Mouse (Mus musculus) midbrain, embryonic 10.5 days (tissue): ENCODE measurements around the gene Nedd9. TPM values are rescaled to one million over a fixed set of nuclear protein-coding genes. Genes with fewer than 3 reads are reported as not detected.

Experiments used
- DNase-seq: peaks from one replicate; pipeline ENCODE4 v3.0.0-alpha.2; 2017; ENCODE audit warnings: low spot score
- H3K27ac ChIP-seq: fragments of 300-500 bp; sonication (generic); replicated peaks from 2 replicates; pipeline ENCODE4 v1.5.1; 2016; ENCODE audit warnings: mild to moderate bottlenecking
- H3K27me3 ChIP-seq: fragments of 300-500 bp; sonication (generic); 2 replicates; pipeline ENCODE4 v1.6.1; 2016; ENCODE audit warnings: low read depth, mild to moderate bottlenecking; ENCODE audit not compliant: poor library complexity, severe bottlenecking
- H3K36me3 ChIP-seq: fragments of 300-500 bp; sonication (generic); 2 replicates; pipeline ENCODE4 v1.6.1; 2016; ENCODE audit warnings: mild to moderate bottlenecking, moderate library complexity
- H3K4me1 ChIP-seq: fragments of 300-500 bp; sonication (generic); 2 replicates; pipeline ENCODE4 v1.6.1; 2016
- H3K4me3 ChIP-seq: fragments of 300-500 bp; sonication (generic); 2 replicates; pipeline ENCODE4 v1.5.1; 2016; ENCODE audit warnings: mild to moderate bottlenecking, moderate library complexity
- H3K9me3 ChIP-seq: fragments of 300-500 bp; sonication (generic); replicated peaks from 2 replicates; pipeline ENCODE4 v1.6.1; 2016; ENCODE audit warnings: mild to moderate bottlenecking
- WGBS: fragments of 180-500 bp; shearing (Covaris S2); methylation state at CpG from one replicate; pipeline ENCODE4 v1.1.7; 2016; 5-methylcytosine and 5-hydroxymethylcytosine counted together
- polyA plus RNA-seq: library from polyadenylated mRNA; unstranded; fragments of >200 nt; fragmentation: Nextera tagmentation; extraction: Ambion mirVana; gene quantifications from 2 replicates; pipeline ENCODE4 v1.2.1, GENCODE M21; 2016

Nedd9 gene
- polyA plus RNA-seq, 1 experiment from 2014 or later, result 18.9 TPM

GRCm38 (mm10) chr13:41337407-41337806, 149.8 kb downstream of the Nedd9 start:
- WGBS, result 99% methylated on average over 2 of the region's 2 CpGs
- H3K4me1 ChIP-seq, result peaks cover 25% of the 10 kb centered on the region
- H3K27me3 ChIP-seq, result no peaks in the 10 kb centered on the region
- no peaks in the 10 kb centered on the region for H3K9me3 ChIP-seq
- DNase-seq, result no peak
- peaks cover 74% of the 10 kb centered on the region for H3K36me3 ChIP-seq
- H3K27ac ChIP-seq, result no peak overlapping the region
- no peak overlapping the region for H3K4me3 ChIP-seq

GRCm38 (mm10) chr13:41336260-41336659, 150.9 kb downstream of the Nedd9 start:
- H3K36me3 ChIP-seq, result peaks cover 69% of the 10 kb centered on the region
- H3K4me3 ChIP-seq, result no peak overlapping the region
- H3K4me1 ChIP-seq, result peaks cover 21% of the 10 kb centered on the region
- no peaks in the 10 kb centered on the region for H3K27me3 ChIP-seq
- DNase-seq, result no peak
- H3K9me3 ChIP-seq, result no peaks in the 10 kb centered on the region
- WGBS, result 66% methylated on average over 6 of the region's 6 CpGs
- no peak overlapping the region for H3K27ac ChIP-seq

GRCm38 (mm10) chr13:41335767-41336166, 151.4 kb downstream of the Nedd9 start:
- H3K4me3 ChIP-seq, result no peak overlapping the region
- peaks cover 67% of the 10 kb centered on the region for H3K36me3 ChIP-seq
- H3K9me3 ChIP-seq, result no peaks in the 10 kb centered on the region
- peaks cover 21% of the 10 kb centered on the region for H3K4me1 ChIP-seq
- no peak overlapping the region; the same call in 1 of the 2 replicates for H3K27ac ChIP-seq
- H3K27me3 ChIP-seq, result no peaks in the 10 kb centered on the region
- WGBS, result 85% methylated on average over 5 of the region's 5 CpGs
- DNase-seq, result no peak

- no peaks in the 10 kb centered on the region for H3K27me3 ChIP-seq
- 90% methylated on average over 5 of the region's 5 CpGs for WGBS
- no peak overlapping the region for H3K4me3 ChIP-seq
- peaks cover 14% of the 10 kb centered on the region; the same call in 1 of the 2 replicates for H3K4me1 ChIP-seq
- no peak overlapping the region for H3K27ac ChIP-seq
- no peak for DNase-seq
- H3K9me3 ChIP-seq, result no peaks in the 10 kb centered on the region
- H3K36me3 ChIP-seq, result peaks cover 70% of the 10 kb centered on the region
Observed at GRCm38 (mm10) chr13:41334641-41335000, 152.5 kb downstream of the Nedd9 start.

- no peaks in the 10 kb centered on the region for H3K27me3 ChIP-seq
- H3K9me3 ChIP-seq, result no peaks in the 10 kb centered on the region
- H3K4me1 ChIP-seq, result peaks cover 13% of the 10 kb centered on the region; the same call in 1 of the 2 replicates
- 78% methylated on average over 14 of the region's 14 CpGs for WGBS
- H3K27ac ChIP-seq, result 0 out of 2 replicates have a peak overlapping the region, but pooled peaks have one; percentile 46
- H3K36me3 ChIP-seq, result peaks cover 71% of the 10 kb centered on the region
- no peak for DNase-seq
- no peak overlapping the region for H3K4me3 ChIP-seq
Observed at GRCm38 (mm10) chr13:41333889-41334640, 153.1 kb downstream of the Nedd9 start.

- Histone ChIP-seq H3K36me3 (peaks cover 52% of the 10 kb centered on the region), H3K4me1 (peaks cover 13% of the 10 kb centered on the region; the same call in 1 of the 2 replicates), H3K27ac (no peak overlapping the region), H3K4me3 (no peak overlapping the region), H3K27me3 (no peaks in the 10 kb centered on the region), H3K9me3 (no peaks in the 10 kb centered on the region)
- DNase-seq, result no peak
- WGBS, result 90% methylated on average over 7 of the region's 7 CpGs
Observed at GRCm38 (mm10) chr13:41331671-41332340, 155.4 kb downstream of the Nedd9 start.

- no peak overlapping the region for H3K4me3 ChIP-seq
- H3K4me1 ChIP-seq, result peaks cover 13% of the 10 kb centered on the region; the same call in 1 of the 2 replicates
- H3K36me3 ChIP-seq, result peaks cover 41% of the 10 kb centered on the region
- WGBS, result 83% methylated on average over 11 of the region's 11 CpGs
- H3K9me3 ChIP-seq, result no peaks in the 10 kb centered on the region
- no peak overlapping the region for H3K27ac ChIP-seq
- DNase-seq, result no peak
- H3K27me3 ChIP-seq, result no peaks in the 10 kb centered on the region
Observed at GRCm38 (mm10) chr13:41330589-41331345, 156.4 kb downstream of the Nedd9 start.

GRCm38 (mm10) chr13:41330051-41330450, 157.1 kb downstream of the Nedd9 start:
- Histone ChIP-seq H3K27me3 (no peaks in the 10 kb centered on the region), H3K36me3 (peaks cover 40% of the 10 kb centered on the region), H3K4me1 (peaks cover 13% of the 10 kb centered on the region; the same call in 1 of the 2 replicates), H3K27ac (no peak overlapping the region), H3K9me3 (no peaks in the 10 kb centered on the region), H3K4me3 (no peak overlapping the region)
- WGBS, result 92% methylated on average over 4 of the region's 4 CpGs
- no peak for DNase-seq

- H3K27ac ChIP-seq, result no peak overlapping the region
- H3K4me1 ChIP-seq, result peaks cover 4% of the 10 kb centered on the region; the same call in 1 of the 2 replicates
- DNase-seq, result no peak
- no peak overlapping the region for H3K4me3 ChIP-seq
- H3K27me3 ChIP-seq, result no peaks in the 10 kb centered on the region
- no peaks in the 10 kb centered on the region for H3K9me3 ChIP-seq
- WGBS, result 72% methylated on average over 2 of the region's 2 CpGs
- H3K36me3 ChIP-seq, result peaks cover 38% of the 10 kb centered on the region
Observed at GRCm38 (mm10) chr13:41328481-41328880, 158.7 kb downstream of the Nedd9 start.

GRCm38 (mm10) chr13:41327546-41327945, 159.6 kb downstream of the Nedd9 start:
- Histone ChIP-seq H3K27me3 (no peaks in the 10 kb centered on the region), H3K4me1 (peaks cover 4% of the 10 kb centered on the region; the same call in 1 of the 2 replicates), H3K27ac (no peak overlapping the region), H3K9me3 (no peaks in the 10 kb centered on the region), H3K36me3 (peaks cover 37% of the 10 kb centered on the region), H3K4me3 (no peak overlapping the region)
- 76% methylated on average over 7 of the region's 7 CpGs for WGBS
- DNase-seq, result no peak

- no peak for DNase-seq
- no peak overlapping the region for H3K27ac ChIP-seq
- H3K27me3 ChIP-seq, result no peaks in the 10 kb centered on the region
- no peaks in the 10 kb centered on the region for H3K9me3 ChIP-seq
- 85% methylated on average over 4 of the region's 4 CpGs for WGBS
- H3K4me3 ChIP-seq, result no peak overlapping the region
- peaks cover 31% of the 10 kb centered on the region; the same call in 1 of the 2 replicates for H3K36me3 ChIP-seq
- H3K4me1 ChIP-seq, result peaks cover 3% of the 10 kb centered on the region
Observed at GRCm38 (mm10) chr13:41326134-41326533, 161.0 kb downstream of the Nedd9 start.

- Histone ChIP-seq H3K4me3 (no peak overlapping the region), H3K27ac (no peak overlapping the region), H3K9me3 (no peaks in the 10 kb centered on the region), H3K4me1 (peaks cover 8% of the 10 kb centered on the region), H3K36me3 (peaks cover 24% of the 10 kb centered on the region; the same call in 1 of the 2 replicates), H3K27me3 (no peaks in the 10 kb centered on the region)
- no peak for DNase-seq
- 89% methylated on average over 4 of the region's 4 CpGs for WGBS
Observed at GRCm38 (mm10) chr13:41325346-41325745, 161.8 kb downstream of the Nedd9 start.
